Mouse (Mus musculus) heart, postnatal 0 days (tissue): ENCODE data around the gene Dcbld1. TPM values are rescaled to one million over a fixed set of nuclear protein-coding genes. Genes with fewer than 3 reads are reported as not detected.
A peak's percentile ranks its signal among the peaks of the same experiment; 100 is the strongest.

Experiments
- ATAC-seq: fragments of 200-750 bp; cut with Nextera tagmentation; 2 replicates; pipeline ENCODE4 v1.8.0; 2017; ENCODE audit warnings: low read depth, moderate number of reproducible peaks, moderate library complexity; ENCODE audit not compliant: insufficient read depth
- DNase-seq: peaks from one replicate; pipeline ENCODE4 v3.0.0-alpha.2; 2016; ENCODE audit warnings: low spot score
- H3K27ac ChIP-seq: fragments of 300-500 bp; sonication (generic); 2 replicates; pipeline ENCODE4 v1.5.1; 2014; ENCODE audit warnings: low read depth, mild to moderate bottlenecking
- H3K27me3 ChIP-seq: fragments of 300-500 bp; sonication (generic); 2 replicates; pipeline ENCODE4 v1.6.1; 2014; ENCODE audit warnings: low read length, mixed read lengths; ENCODE audit not compliant: control insufficient read depth, insufficient read depth
- H3K36me3 ChIP-seq: fragments of 300-500 bp; sonication (generic); replicated peaks from 2 replicates; pipeline ENCODE4 v1.6.1; 2014; ENCODE audit warnings: low read length, mixed read lengths; ENCODE audit not compliant: control insufficient read depth, insufficient read depth
- H3K4me1 ChIP-seq: fragments of 300-500 bp; sonication (generic); 2 replicates; pipeline ENCODE4 v1.6.1; 2014; ENCODE audit warnings: antibody characterized with exemption; ENCODE audit not compliant: control insufficient read depth, insufficient read depth
- H3K4me2 ChIP-seq: fragments of 300-500 bp; sonication (generic); 2 replicates; pipeline ENCODE4 v1.6.1; 2014; ENCODE audit warnings: low read depth, mild to moderate bottlenecking, low read length, moderate library complexity
- H3K4me3 ChIP-seq: fragments of 300-500 bp; sonication (generic); 2 replicates; pipeline ENCODE4 v1.5.1; 2014; ENCODE audit warnings: low read depth, low read length
- H3K9ac ChIP-seq: fragments of 300-500 bp; sonication (generic); replicated peaks from 2 replicates; pipeline ENCODE4 v1.6.1; 2014; ENCODE audit warnings: low read depth, low read length, mixed read lengths
- H3K9me3 ChIP-seq: fragments of 300-500 bp; sonication (generic); replicated peaks from 2 replicates; pipeline ENCODE4 v1.6.1; 2016; ENCODE audit warnings: low read length; ENCODE audit not compliant: control insufficient read depth
- CTCF ChIP-seq: IDR thresholded peaks from 2 replicates; pipeline ENCODE4 v1.5.1; 2016; ENCODE audit warnings: antibody characterized with exemption, control low read depth, low read depth
- EP300 ChIP-seq: IDR thresholded peaks from 2 replicates; pipeline ENCODE4 v1.6.1; 2016; ENCODE audit warnings: antibody characterized with exemption, low read depth
- WGBS: fragments of 180-500 bp; shearing (Covaris S2); extraction: QIAGEN DNeasy Blood & Tissue Kit; methylation state at CpG from one replicate; pipeline ENCODE4 v1.1.7; 2014; 5-methylcytosine and 5-hydroxymethylcytosine counted together
- polyA plus RNA-seq: library from polyadenylated mRNA; unstranded; fragments of >200 nt; fragmentation: Nextera tagmentation; extraction: Ambion mirVana; gene quantifications from 2 replicates; pipeline ENCODE4 v1.2.1, GENCODE M21; 2015
- total RNA-seq: library from RNA; depleted of rRNA; stranded (reverse); fragments of >200 nt; gene quantifications from 2 replicates; pipeline ENCODE4 v1.2.3, GENCODE M21; 2014; ENCODE audit warnings: low replicate concordance

Dcbld1 gene
- total and polyA plus RNA-seq, 2 experiments from 2014 or later = 4.1 to 6.5 TPM

DNA sequence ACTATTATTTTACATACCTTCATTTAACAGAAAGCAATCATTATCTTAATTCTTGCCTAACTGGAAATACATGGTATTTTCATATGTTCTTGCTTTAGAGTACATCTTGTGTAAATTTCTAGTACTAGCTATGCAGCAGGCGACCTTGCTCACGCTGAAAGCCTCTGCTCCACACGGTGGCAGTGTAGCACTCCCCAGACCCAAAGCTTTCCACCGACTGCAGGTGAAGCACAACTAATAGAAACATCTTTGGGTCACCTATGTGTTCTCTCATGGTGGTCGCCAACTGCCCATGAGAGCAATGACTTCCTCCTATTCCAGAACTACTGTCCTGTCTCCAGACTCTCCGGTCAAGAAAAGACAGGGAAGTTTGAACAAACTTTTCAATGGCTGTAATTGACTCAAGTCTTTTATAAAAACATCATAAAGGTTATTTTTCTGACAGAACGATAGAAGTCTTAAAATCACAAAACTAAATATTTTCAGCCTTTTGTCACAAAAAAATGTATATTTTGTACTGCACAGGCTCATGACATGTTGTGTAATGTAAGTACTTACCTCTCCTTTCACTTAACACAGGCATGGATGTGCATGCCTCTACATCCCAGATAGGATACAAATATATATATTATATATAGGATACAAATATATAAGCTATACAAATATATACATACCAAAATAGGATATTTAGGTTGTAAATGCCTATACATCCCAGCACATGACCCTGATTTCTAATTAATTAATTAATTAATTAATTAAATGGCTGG is 16.4 kb upstream of the Dcbld1 start:
- no peak for ATAC-seq
- H3K36me3 ChIP-seq = no peaks in the 10 kb centered on the region
- TF ChIP-seq EP300 (no peak), CTCF (peak; percentile 87)
- H3K9me3 ChIP-seq = no peaks in the 10 kb centered on the region
- peak; percentile 46 for DNase-seq
- no peak overlapping the region for H3K4me2 ChIP-seq
- no peak overlapping the region for H3K4me3 ChIP-seq
- 20% methylated on average over 7 of the region's 7 CpGs for WGBS
- no peaks in the 10 kb centered on the region for H3K27me3 ChIP-seq
- no peak overlapping the region for H3K27ac ChIP-seq
- no peaks in the 10 kb centered on the region for H3K4me1 ChIP-seq
- no peak overlapping the region for H3K9ac ChIP-seq

DNA sequence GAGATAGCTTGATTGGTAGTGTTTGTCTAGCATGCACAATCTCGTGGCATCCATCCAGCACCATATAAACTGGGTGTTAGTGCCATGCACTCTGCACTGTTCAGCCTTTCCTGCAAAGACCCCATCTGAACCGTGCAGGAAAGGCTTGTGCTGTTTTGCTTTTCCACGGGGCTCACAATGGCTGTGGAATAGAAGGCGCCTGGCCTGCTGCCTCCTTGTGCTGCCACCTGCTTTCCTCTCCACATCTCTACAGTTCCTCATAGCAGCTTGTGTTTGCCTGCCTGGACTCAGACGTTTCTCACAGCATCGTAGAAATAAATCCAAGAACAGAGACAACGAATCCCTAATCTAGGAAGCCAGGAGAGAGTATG is 15.9 kb upstream of the Dcbld1 start:
- no peak overlapping the region for H3K4me2 ChIP-seq
- H3K4me1 ChIP-seq = no peaks in the 10 kb centered on the region
- WGBS = 45% methylated on average over 7 of the region's 7 CpGs
- no peaks in the 10 kb centered on the region for H3K27me3 ChIP-seq
- no peaks in the 10 kb centered on the region for H3K36me3 ChIP-seq
- no peak overlapping the region for H3K4me3 ChIP-seq
- no peaks in the 10 kb centered on the region for H3K9me3 ChIP-seq
- TF ChIP-seq CTCF = no peak
- ATAC-seq (no peak), DNase-seq (no peak)
- H3K27ac ChIP-seq = no peak overlapping the region
- no peak overlapping the region for H3K9ac ChIP-seq

DNA sequence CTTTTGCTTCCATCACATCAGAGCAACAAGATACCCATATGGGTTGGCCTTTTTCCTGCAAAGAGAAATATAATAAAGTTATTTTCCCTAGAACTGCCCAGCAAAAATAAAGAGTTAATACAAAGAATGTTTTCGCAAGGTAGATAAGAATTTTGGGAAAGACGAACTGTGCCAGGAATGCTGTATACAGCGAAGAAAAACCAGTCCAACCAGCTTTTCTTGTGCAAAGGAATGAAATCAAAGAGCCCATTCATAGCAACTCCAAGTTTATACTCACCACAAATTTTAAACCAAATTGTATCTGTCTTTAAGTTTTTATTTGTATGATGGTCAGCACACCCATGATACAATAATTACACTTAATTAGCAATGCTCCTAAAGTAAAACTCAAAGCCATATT is 13.8 kb upstream of the Dcbld1 start:
- no peak for ATAC-seq
- Histone ChIP-seq H3K4me3 (no peak overlapping the region), H3K4me2 (no peak overlapping the region), H3K9ac (no peak overlapping the region), H3K27ac (no peak overlapping the region), H3K36me3 (no peaks in the 10 kb centered on the region), H3K9me3 (no peaks in the 10 kb centered on the region), H3K27me3 (no peaks in the 10 kb centered on the region), H3K4me1 (no peaks in the 10 kb centered on the region)
- WGBS = 63% methylated on average over 3 of the region's 3 CpGs
- no peak for TF ChIP-seq CTCF
- no peak for TF ChIP-seq EP300
- DNase-seq = no peak

DNA sequence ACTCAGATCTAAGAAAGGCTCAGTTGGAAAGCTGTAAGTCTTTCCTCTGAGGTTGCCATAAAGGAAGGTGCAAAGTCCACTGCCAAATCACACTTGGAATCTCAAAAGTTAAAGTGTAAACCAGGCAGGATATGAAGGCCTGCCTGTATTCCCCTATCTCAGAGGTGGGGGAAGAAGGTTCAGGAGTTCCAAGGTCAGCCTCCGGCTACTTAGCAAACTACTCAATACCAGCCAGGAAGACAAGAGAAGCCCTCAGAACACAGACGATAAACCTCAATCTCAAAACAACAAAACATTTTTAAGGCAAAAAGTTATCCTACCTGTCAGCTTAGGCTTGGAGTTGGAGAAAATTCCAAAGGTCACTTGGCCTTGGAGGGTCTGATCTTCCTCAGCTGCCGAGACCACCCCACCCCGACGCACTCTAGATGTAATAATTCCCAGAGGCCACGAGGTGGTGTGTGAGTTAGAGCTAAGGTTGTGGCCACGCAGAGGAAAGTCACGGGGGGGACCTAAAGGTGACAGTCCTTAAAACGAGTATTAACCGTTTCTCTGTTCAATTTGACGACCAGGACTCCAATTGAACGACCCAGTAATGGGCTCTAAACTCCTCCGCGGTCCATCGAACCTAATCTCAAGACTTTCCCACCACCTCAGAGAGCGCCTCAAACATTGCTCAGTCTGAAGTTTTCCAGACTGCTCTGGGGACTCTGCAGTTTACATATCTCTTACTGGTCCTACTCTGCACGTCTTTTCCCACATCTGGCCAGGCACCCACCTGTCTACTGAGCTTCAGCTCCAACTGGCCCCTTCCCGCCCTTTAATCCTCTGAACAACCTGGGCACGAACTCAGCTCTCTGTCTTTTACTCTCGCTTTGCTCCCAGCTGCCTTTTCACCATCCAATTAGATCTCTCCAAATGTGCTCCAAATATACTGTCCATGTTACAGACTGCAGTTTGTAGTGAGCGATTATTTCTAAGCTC is 933 bp upstream of the Dcbld1 start:
- peak; percentile 29; the same call in 1 of the 2 replicates for ATAC-seq
- 10% methylated on average over 21 of the region's 21 CpGs for WGBS
- Histone ChIP-seq H3K36me3 (no peaks in the 10 kb centered on the region), H3K9ac (no peak overlapping the region), H3K4me2 (peak overlapping the region; percentile 90), H3K9me3 (no peaks in the 10 kb centered on the region), H3K4me1 (peaks cover 10% of the 10 kb centered on the region), H3K4me3 (peak overlapping the region; percentile 76), H3K27me3 (no peaks in the 10 kb centered on the region), H3K27ac (no peak overlapping the region)
- TF ChIP-seq EP300 (no peak), CTCF (peak; percentile 53)
- peak; percentile 34 for DNase-seq

DNA sequence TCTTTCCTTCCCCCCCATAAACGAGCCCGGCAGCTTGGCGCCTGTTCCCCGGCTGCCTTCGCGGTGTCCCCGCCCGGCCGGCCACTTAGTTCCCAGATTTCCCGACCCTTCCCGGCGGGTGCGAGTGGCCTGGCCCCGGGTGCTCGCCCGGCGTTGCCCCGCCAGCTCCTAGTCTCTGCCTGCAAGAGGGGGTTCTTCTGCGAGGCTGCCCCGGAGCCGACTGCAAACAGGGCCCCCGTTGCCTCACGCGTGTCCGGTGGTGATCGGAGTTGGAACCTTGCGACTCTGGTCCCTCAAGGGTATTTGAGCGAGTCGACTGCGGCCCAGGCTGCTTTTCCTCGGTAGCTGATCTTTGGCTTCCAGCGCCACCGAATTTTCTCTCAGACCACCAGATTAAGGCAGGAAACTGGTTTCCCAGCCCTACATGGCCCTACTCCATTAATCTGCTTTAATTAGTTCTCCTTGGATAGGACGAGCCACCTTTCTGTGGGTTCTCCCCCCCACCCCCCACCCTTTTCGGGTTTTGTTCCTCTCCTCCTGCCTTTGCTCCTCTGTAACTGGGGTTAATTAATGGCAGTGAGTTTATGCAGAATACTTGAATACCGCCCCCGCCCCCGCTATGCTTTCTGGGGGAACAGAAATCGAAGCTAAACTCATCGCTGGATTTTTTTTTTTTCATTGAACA is 692 bp downstream of the Dcbld1 start:
- TF ChIP-seq EP300 = no peak
- no peak for TF ChIP-seq CTCF

More for the DNA sequence above, 692 bp downstream of the Dcbld1 start:
- DNase-seq (peak; percentile 22), ATAC-seq (peak; percentile 34)
- peak overlapping the region; percentile 75 for H3K9ac ChIP-seq
- H3K36me3 ChIP-seq = no peaks in the 10 kb centered on the region
- H3K4me3 ChIP-seq = peak overlapping the region; percentile 76
- under 1% methylated on average over 40 of the region's 40 CpGs for WGBS
- peaks cover 10% of the 10 kb centered on the region for H3K4me1 ChIP-seq
- H3K27me3 ChIP-seq = no peaks in the 10 kb centered on the region
- H3K27ac ChIP-seq = peak overlapping the region; percentile 74
- H3K9me3 ChIP-seq = no peaks in the 10 kb centered on the region
- peak overlapping the region; percentile 90 for H3K4me2 ChIP-seq
